Mouse (Mus musculus) ovary, adult 18-20 months (tissue): Measurements from ENCODE around the gene Prickle2.

Source experiments
- DNase-seq: peaks from one replicate; pipeline ENCODE4 v3.0.0; 2022; ENCODE audit warnings: low spot score, mixed read lengths

The Prickle2 gene

GRCm38 (mm10) chr6:92706145-92706466 lies at the start of gene Prickle2:
Gene Prickle2 (minus strand): TSS chr6:92706155.
- peak; percentile 79 for DNase-seq

- DNase-seq, result no peak
Measured at GRCm38 (mm10) chr6:92752737-92753136, 46.8 kb upstream of the Prickle2 start.

DNA sequence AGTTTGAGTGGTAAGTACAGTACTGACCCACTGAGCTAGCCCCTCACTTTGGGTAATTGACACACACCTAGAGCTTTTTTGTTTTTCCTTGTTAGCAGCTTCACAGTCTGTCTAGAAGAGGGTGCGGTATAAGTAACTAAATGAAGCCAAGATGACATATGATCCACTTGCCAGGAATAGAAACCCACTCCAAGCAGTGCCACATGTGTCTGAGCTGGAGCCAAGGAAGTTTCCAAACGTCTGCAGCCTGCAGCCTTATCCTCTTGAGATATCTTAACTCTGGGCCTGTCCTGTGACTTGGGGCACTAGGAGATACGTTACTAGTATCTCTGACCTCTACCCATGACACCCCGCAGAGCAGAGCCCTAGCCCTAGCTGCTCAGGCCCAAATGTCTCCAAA lies 43.5 kb upstream of the Prickle2 start:
- no peak for DNase-seq

DNA sequence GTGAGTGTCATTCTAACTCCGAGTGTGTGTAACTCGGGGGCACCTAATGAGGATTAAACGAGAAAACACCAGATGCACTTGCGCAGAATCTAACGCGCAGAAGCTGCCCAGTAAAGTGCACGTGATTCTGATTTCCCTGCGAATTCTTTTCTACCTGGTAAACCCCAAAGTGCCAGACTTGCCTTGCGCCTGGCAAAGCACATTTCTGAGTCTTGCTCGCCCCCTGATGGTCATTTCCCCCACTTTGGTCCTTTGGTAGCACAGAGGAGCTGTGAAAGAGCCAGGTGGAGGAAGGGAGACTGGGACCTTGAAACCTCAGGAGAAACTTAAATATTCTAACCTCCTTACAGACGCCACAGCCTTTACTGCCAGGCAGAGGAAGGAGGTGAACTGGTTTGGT lies 37.6 kb upstream of the Prickle2 start:
- DNase-seq, result no peak

DNA sequence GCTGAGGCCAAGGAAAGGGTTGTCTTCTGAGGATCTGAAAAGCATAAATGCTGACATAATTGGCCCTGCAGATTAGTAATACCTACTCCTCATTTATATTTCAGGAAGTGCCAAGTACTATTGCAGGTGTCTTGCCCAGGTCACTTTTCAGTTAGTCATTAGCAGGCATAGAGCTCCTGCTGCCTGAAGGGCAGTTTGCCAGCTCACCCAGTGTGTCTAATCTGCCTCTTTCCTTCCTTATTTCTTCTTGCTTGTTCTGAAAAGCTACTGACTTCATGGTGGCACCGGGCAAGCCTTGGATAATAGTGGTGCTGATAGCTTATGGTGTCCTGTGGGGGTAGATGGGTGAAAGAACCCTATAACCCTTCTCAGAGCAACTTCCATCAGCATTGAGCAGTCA lies 31.2 kb upstream of the Prickle2 start:
- no peak for DNase-seq

DNA sequence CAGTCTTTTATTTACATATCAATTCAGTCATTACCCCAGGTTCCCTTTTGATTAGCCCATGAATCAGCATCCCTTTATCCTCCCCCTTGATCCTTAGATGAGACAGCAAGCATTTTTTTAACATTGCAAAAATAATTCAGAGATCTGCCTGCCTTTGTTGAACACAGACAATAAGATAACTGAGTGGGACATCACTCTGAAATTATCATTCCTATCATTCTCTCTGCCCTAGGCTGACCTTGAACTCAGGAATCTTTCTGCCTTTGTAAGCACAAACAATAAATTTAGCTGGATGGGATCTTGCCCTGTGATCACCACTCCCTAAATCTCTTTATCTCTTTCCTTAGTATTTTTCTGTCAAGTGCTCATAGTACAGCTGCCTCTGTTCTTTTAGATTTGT lies 27.7 kb upstream of the Prickle2 start:
- no peak for DNase-seq

- no peak for DNase-seq
Measured at GRCm38 (mm10) chr6:92728514-92728913, 22.6 kb upstream of the Prickle2 start.

GRCm38 (mm10) chr6:92728084-92728483 lies 22.1 kb upstream of the Prickle2 start:
- peak; percentile 43 for DNase-seq

- DNase-seq, result no peak
Measured at GRCm38 (mm10) chr6:92727351-92727986, 21.5 kb upstream of the Prickle2 start.

DNA sequence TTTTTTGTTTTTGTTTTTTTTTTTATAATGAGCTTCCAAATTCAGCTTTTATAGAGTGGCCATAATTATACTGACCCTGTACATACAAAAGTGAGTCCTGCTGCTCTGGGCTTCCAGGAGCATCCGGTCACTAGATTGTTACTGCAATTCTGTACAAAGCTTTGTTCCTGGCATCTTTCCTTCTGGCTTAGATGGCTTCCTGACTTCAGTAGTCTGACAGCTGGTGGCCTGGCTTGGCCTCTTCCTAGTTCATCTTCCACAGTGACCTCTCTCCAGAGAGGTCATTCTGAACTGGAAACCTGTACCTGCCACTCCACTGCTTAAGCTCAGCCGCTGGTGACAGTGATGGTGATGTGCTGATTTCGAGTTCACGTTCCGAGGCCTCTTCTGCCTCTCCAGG lies 20.2 kb upstream of the Prickle2 start:
- no peak for DNase-seq

DNA sequence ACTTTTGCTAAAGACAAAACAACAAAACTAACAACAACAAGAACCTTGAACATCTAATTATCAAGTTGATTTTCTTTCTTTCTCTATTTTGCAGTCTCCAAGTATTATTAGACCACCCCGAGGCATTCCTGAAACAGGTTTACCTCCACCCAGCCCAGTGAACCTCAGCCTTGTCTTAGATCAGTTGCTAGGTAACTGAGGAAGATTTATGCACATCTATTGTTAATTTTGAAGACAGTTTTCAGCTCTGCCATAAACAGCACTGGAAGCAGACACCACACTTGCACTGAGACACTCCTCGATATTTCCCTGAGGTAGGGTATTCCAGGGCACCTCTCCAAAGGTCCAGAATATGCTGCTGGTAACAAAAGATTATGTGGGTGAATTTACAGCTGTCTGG lies 18.4 kb upstream of the Prickle2 start:
- no peak for DNase-seq

- no peak for DNase-seq
Measured at GRCm38 (mm10) chr6:92715806-92716205, 9.9 kb upstream of the Prickle2 start.

DNA sequence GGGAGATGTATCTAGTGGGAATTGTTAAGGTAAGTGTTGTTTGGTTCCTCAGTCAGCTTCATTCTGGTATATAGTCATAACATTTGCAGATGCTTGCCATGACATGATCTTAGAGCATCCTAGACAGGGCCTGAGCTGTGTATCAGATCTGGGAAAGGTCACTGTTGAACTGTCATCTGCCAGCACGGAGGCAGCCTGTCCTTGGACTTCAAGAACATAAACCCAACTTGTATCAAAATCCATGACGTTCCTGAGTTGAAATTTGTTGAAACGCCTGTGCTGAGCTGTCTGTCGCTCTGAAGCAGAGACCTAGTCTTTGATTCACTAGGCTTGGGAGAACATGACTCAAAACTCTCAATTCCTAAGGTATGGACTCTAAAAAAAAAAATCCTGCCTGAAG lies 8.8 kb upstream of the Prickle2 start:
- no peak for DNase-seq

- DNase-seq, result no peak
Measured at GRCm38 (mm10) chr6:92708137-92708536, 2.2 kb upstream of the Prickle2 start.

GRCm38 (mm10) chr6:92705353-92706144 lies 406 bp downstream of the Prickle2 start:
- no peak for DNase-seq

GRCm38 (mm10) chr6:92704810-92705209 lies 1.1 kb downstream of the Prickle2 start:
- DNase-seq, result no peak

DNA sequence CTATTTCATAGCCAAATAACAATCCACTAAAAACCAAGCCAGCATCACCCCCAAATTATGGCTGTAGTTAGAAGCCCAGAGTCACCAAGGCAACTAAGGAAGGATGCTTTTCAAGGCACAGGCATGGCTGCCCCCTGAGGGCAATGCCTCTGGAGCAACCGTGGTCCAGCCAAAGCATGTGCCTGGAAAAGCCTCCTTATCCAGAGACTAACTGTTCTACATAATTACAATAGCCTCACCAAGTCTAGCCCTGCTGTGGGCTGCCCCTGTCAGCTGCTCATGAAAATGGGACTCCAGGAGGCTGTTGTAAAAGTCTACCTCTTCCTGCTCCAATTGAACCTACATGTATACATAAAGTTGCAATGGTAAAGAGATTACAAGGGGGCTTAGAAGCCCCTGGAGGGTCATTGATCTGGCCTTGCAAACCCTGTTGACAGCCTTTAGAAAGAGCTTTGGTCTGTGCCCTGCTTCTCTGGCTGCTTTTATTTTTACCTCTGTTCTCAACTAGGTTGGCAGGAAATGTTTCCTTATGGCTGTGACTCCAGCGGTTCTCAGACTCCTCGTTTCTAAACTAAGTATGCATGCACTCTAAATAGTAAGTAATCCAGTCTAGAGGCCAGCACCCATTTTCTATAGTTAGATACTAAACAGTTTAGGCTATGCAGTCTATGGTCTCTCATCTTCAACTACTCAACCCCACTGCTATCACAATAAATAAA lies 6.3 kb downstream of the Prickle2 start:
- no peak for DNase-seq

- DNase-seq, result no peak
Measured at GRCm38 (mm10) chr6:92697807-92698206, 8.1 kb downstream of the Prickle2 start.

GRCm38 (mm10) chr6:92687317-92687716 lies 18.6 kb downstream of the Prickle2 start:
- no peak for DNase-seq

- no peak for DNase-seq
Measured at GRCm38 (mm10) chr6:92674394-92674925, 31.5 kb downstream of the Prickle2 start.

DNA sequence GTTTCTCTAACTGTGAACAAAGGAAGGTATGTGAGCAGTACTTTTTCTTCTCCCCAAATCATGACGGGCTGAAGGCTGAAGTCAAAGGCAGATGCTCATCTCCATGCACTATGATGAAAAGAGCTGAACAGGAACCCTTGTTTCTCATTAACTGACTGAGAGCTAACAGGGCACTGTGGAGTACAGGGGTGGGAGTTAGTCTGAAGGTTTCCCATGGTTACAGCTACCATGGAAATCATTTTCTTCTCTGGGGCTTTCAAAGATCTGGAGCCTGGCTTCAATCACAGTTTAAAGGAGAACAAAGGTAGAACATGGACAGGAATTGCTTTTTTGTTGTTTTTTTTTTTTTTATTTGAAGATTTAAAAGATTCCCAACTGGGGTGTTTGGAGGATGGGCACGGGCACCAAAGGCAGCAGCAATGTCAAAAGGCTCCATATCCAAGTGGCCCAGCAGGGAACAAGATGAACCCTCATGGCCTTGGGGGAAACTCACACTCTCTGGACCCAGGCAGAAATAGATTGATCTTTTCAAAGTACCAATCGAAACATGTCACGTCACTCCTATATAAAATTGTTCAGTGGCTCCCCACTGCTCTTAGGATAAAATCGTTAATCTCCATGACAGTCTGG lies 35.3 kb downstream of the Prickle2 start:
- no peak for DNase-seq

- DNase-seq, result no peak
Measured at GRCm38 (mm10) chr6:92669623-92670022, 36.3 kb downstream of the Prickle2 start.
